Mouse (Mus musculus): ENCODE data around the gene Sst.
A peak's percentile ranks its signal among the peaks of the same experiment; 100 is the strongest.

Gene Sst

DNA sequence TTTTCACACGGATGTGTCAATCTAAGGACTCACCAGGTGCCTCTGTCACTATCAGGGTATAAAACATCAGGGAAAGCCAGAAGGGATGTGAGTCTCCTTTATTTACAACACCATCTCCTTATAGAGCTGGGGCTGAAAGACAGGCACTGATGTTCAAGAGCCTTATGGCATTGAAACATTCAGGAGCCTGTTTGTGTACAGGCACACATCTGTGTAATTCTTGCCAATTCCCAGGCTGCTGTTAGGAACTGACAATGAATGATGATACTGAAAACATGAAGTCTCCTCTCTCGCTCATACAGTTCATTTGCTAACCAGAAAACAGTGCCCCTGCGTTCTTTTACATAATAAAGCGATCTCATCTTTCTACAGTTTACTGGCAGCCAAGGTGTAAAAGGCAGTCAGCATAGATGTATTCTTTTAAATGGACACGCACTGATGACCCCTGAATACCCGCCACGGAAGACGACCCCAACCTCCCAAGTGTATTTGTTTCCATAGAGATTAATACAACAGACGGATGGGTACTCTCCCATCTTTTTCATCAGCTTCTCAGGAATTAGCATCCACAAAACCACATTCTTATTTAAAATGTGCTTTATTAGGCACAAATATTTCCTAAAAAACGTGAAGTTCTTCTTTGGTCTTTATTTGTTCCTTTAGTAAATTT is 2.7 kb downstream of the Sst start:
- peak; percentile 12 for DNase-seq (ENCODE audit: low read depth, low spot score)

DNA sequence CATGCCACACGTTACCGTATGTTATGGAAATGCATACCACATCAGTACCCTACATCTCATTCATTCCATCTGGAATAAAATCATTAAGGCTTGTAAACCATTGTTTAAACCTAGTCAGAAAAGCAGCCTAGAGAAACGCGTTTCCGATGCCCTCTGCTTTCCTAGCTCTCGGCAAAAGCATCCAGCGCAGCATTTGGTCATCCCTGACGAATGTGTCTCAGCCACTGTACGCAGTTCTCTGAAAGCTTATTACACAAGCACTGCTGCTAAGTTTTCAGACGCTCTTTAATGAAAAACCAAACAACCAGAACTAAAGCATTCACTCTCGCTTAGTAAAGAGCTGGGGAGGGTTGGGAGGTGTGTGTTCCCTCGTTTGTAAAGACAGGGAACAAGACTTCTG is 5.7 kb downstream of the Sst start:
- DNase-seq (ENCODE audit: low read depth, low spot score) = no peak

DNA sequence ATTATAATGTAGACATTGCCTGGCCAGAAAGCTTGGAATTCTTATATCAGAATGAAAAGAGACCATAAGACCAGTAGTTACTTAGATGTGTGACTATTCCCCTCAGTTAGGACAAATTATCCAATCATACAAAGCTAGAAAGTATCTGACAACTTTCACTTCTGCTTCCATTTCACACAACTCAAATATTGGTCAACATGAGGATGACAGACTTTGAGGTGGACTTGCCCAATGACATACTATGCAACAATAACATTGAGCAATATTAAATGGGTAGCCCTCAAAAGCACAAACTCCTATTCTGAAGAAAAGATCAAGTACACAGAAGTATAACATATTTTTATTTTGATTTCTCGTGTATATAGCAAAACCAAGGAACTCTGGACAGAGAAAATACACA is 35.5 kb downstream of the Sst start:
- no peak for DNase-seq (ENCODE audit: low read depth, low spot score)

DNA sequence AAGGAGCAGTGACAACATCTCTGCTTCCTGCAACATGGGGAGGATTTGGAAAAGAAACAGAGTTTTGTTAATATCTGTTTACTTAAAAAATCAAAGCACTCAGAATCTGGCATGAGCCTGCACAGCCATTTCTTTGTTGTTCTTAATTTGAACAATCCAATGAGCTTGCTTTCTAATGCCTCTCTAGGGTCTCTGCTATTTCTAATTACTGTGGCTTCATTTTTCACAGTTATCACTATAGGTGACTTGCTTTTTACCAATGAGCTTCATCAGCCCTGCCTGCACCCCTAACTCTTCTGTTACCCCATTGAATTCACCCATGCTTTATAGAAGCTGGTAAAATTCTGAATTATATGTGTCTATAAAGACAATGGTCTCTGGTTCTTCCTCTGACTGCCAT is 41.0 kb downstream of the Sst start:
- no peak for DNase-seq (ENCODE audit: low read depth, low spot score)

DNA sequence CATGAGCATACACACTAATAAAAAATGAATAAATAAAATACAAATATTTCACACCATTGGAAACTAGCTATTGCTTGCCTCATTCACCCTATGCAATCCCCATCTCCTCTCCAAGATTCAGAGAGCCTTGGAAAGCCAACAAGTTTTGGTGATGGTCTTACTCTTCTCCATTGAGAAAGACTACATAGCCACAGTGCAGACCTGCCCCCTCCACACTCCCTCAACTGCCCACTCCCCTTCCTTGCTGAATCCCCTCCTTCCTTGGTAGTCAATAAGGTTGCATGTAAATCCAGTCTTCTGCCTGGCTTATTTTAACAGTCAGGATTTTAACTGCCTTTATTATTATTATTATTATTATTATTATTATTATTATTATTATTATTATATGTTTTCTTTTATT is 41.6 kb downstream of the Sst start:
- no peak for DNase-seq (ENCODE audit: low read depth, low spot score)

DNA sequence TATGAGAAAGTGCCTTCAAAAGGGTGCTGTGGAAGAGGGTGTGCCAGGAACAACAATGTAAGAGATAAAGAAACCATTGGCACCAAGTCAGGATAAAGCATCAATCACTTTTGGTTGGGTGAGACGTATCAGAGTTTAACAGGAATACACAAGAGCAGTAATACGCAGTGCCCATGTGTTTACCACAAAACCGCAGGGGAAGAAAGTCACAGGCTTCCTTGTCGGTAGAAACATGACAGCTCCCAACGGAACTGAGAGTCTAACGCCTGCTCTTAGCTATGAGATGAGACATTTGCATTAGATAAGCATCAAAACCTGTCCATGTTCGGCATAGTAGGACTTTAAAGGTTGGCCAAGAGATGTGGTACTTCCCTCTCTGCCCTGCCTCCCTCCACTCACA is 46.1 kb downstream of the Sst start:
- no peak for DNase-seq (ENCODE audit: low read depth, low spot score)

DNA sequence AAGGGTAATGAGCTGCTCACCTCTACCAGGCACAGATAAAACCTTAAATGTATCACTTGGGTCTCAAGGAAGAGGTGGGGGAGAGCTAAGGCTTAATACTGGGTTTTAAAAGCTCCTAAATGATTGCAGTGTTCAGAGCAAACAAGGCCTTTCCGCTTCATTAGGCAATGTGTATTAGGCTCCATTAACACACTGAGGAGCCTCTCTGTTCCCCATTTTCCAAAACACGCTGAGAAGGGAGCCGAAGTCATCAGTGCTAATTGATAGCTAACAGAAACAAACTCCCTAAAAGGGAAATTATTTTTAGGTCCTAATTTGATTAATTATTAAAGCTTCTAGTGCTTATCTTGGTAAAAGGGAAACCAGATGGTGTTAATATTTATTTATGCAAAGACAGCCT is 48.1 kb downstream of the Sst start:
- no peak for DNase-seq (ENCODE audit: low read depth, low spot score)

Data from mesoderm, embryonic 11.5 days (tissue).